Mouse (Mus musculus) fat pad, adult 2 months (tissue): ENCODE measurements around the gene Olfr1148.

Source experiments
- DNase-seq: peaks from one replicate; pipeline ENCODE4 v3.0.0-alpha.2; 2011; ENCODE audit warnings: low read depth, low spot score; ENCODE audit errors: extremely low read depth

The Olfr1148 gene

GRCm38 (mm10) chr2:87830233-87830632, at the start of gene Olfr1148:
TSS of gene Olfr1148 (plus strand) at chr2:87830533.
- DNase-seq: no peak

GRCm38 (mm10) chr2:87800292-87800691, 30.0 kb upstream of the Olfr1148 start, which contains the start of gene Olfr1143:
TSS of gene Olfr1143 (plus strand) at chr2:87800592.
- no peak for DNase-seq

GRCm38 (mm10) chr2:87809522-87809921, 20.8 kb upstream of the Olfr1148 start, which contains the start of gene Olfr1145:
TSS of gene Olfr1145 (plus strand) at chr2:87809822.
- DNase-seq: no peak

DNA sequence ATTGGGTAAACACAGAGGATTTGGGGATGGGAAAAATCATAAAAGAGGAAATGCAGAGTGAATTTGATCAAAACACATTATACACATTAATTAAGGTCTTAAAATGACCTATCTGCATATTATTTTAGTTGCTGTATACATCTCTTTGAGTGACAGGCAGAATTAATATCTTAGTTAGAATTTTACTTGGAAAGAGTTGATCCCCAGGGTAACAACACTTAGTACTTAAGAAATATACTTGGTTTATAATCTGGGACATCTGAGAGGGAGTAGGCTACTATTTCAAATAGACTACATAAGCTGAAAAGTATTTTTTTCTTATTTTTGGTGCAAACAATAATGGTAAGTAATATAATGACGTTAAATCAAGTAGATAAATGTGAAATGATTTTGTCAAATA, 13.4 kb downstream of the Olfr1148 start, which contains the start of gene Olfr1150-ps1:
Gene Olfr1150-ps1, plus strand, starts transcription at position 301 of the 400 bp plus-strand sequence.
- DNase-seq: no peak

- no peak for DNase-seq
Measured at GRCm38 (mm10) chr2:87855562-87855961, 25.2 kb downstream of the Olfr1148 start, which contains the start of gene Olfr1151. TSS of gene Olfr1151 (plus strand) at chr2:87855862.

- no peak for DNase-seq
Measured at GRCm38 (mm10) chr2:87866192-87866591, 35.9 kb downstream of the Olfr1148 start, which contains the start of gene Olfr1152. TSS of gene Olfr1152 (plus strand) at chr2:87866492.
